Mouse (Mus musculus) forebrain, embryonic 16.5 days (tissue): ENCODE measurements at regions not wholly inside any gene's neighbourhood (a gene's known extent, or its start where the extent isn't known, plus 50 kb on each side); places are given as distances from the start of the nearest gene placed in this dataset.

Source experiments
- ATAC-seq: fragments of 200-750 bp; cut with Nextera tagmentation; 2 replicates; pipeline ENCODE4 v1.8.0; 2017; ENCODE audit warnings: mild to moderate bottlenecking, moderate library complexity
- H3K27ac ChIP-seq: fragments of 300-500 bp; sonication (generic); 2 replicates; pipeline ENCODE4 v1.5.1; 2014; ENCODE audit warnings: low read length, control low read depth
- H3K27me3 ChIP-seq: fragments of 300-500 bp; sonication (generic); replicated peaks from 2 replicates; pipeline ENCODE4 v1.6.1; 2014; ENCODE audit warnings: low read length; ENCODE audit not compliant: control insufficient read depth, insufficient read depth
- H3K36me3 ChIP-seq: fragments of 300-500 bp; sonication (generic); 2 replicates; pipeline ENCODE4 v1.6.1; 2014; ENCODE audit not compliant: control insufficient read depth, insufficient read depth
- H3K4me1 ChIP-seq: fragments of 300-500 bp; sonication (generic); replicated peaks from 2 replicates; pipeline ENCODE4 v1.6.1; 2014; ENCODE audit warnings: low read length; ENCODE audit not compliant: control insufficient read depth, insufficient read depth
- H3K4me2 ChIP-seq: fragments of 300-500 bp; sonication (generic); 2 replicates; pipeline ENCODE4 v1.6.1; 2014; ENCODE audit warnings: mild to moderate bottlenecking, low read length, control low read depth
- H3K4me3 ChIP-seq: fragments of 300-500 bp; sonication (generic); replicated peaks from 2 replicates; pipeline ENCODE4 v1.5.1; 2014; ENCODE audit warnings: mild to moderate bottlenecking, low read length, control low read depth
- H3K9ac ChIP-seq: fragments of 300-500 bp; sonication (generic); replicated peaks from 2 replicates; pipeline ENCODE4 v1.6.1; 2014; ENCODE audit warnings: low read depth, low read length, control low read depth
- H3K9me3 ChIP-seq: fragments of 300-500 bp; sonication (generic); 2 replicates; pipeline ENCODE4 v1.6.1; 2016; ENCODE audit warnings: low read length; ENCODE audit not compliant: control insufficient read depth
- WGBS: fragments of 180-500 bp; shearing (Covaris S2); extraction: QIAGEN DNeasy Blood & Tissue Kit; methylation state at CpG from one replicate; pipeline ENCODE4 v1.1.7; 2014; 5-methylcytosine and 5-hydroxymethylcytosine counted together

- WGBS, result 100% methylated on average over 1 of the region's 1 CpGs
These were observed 306.0 kb downstream of the Gm6377 start for GRCm38 (mm10) chrX:109502571-109502970.

GRCm38 (mm10) chrX:109552471-109552870, 355.9 kb downstream of the Gm6377 start:
- no peak for ATAC-seq
- H3K4me2 ChIP-seq, result no peak overlapping the region

More at GRCm38 (mm10) chrX:109502571-109502970, 306.0 kb downstream of the Gm6377 start:
- Histone ChIP-seq H3K4me2 (no peak overlapping the region), H3K4me1 (no peaks in the 10 kb centered on the region), H3K4me3 (no peak overlapping the region), H3K36me3 (no peaks in the 10 kb centered on the region), H3K27ac (no peak overlapping the region), H3K9ac (no peak overlapping the region), H3K9me3 (no peaks in the 10 kb centered on the region), H3K27me3 (no peaks in the 10 kb centered on the region)
- ATAC-seq, result no peak

GRCm38 (mm10) chrX:109587360-109587759, 390.8 kb downstream of the Gm6377 start:
- H3K27me3 ChIP-seq, result no peaks in the 10 kb centered on the region
- ATAC-seq, result no peak
- H3K4me2 ChIP-seq, result no peak overlapping the region
- H3K9me3 ChIP-seq, result no peaks in the 10 kb centered on the region
- no peak overlapping the region for H3K9ac ChIP-seq
- H3K4me1 ChIP-seq, result no peaks in the 10 kb centered on the region
- H3K27ac ChIP-seq, result no peak overlapping the region
- H3K4me3 ChIP-seq, result no peak overlapping the region
- no peaks in the 10 kb centered on the region for H3K36me3 ChIP-seq

More at GRCm38 (mm10) chrX:109552471-109552870, 355.9 kb downstream of the Gm6377 start:
- H3K4me3 ChIP-seq, result no peak overlapping the region
- no peaks in the 10 kb centered on the region for H3K4me1 ChIP-seq
- H3K9me3 ChIP-seq, result no peaks in the 10 kb centered on the region
- no peak overlapping the region for H3K27ac ChIP-seq
- H3K36me3 ChIP-seq, result no peaks in the 10 kb centered on the region
- H3K27me3 ChIP-seq, result no peaks in the 10 kb centered on the region
- 87% methylated on average over 1 of the region's 1 CpGs for WGBS
- H3K9ac ChIP-seq, result no peak overlapping the region

- Histone ChIP-seq H3K4me3 (no peak overlapping the region), H3K9ac (no peak overlapping the region), H3K4me1 (no peaks in the 10 kb centered on the region), H3K27ac (no peak overlapping the region), H3K36me3 (no peaks in the 10 kb centered on the region), H3K4me2 (no peak overlapping the region), H3K9me3 (no peaks in the 10 kb centered on the region), H3K27me3 (no peaks in the 10 kb centered on the region)
- ATAC-seq, result peak; percentile 55; the same call in 1 of the 2 replicates
- 63% methylated on average over 5 of the region's 5 CpGs for WGBS
These were observed 430.6 kb downstream of the Gm6377 start for GRCm38 (mm10) chrX:109626979-109627761.
